Mouse (Mus musculus) liver, adult 2 months (tissue): ENCODE results near the gene Cldn7.

Experiments used
- CTCF ChIP-seq: fragments of 200-500 bp; IDR thresholded peaks from 2 replicates; pipeline ENCODE4 v1.5.1; 2011; ENCODE audit warnings: low read depth, low read length, control low read depth
- POLR2A ChIP-seq: fragments of 200-500 bp; IDR thresholded peaks from 2 replicates; pipeline ENCODE4 v1.6.1; 2011; ENCODE audit warnings: low read length, control low read depth; ENCODE audit not compliant: insufficient read depth; ENCODE audit errors: extremely low read depth

- TF ChIP-seq CTCF (no peak), POLR2A (no peak)
Observed at GRCm38 (mm10) chr11:69936156-69936555, 28.4 kb upstream of the Cldn7 start.
